Mouse (Mus musculus) monocyte, adult 59 days (primary cell): ENCODE data around the gene Cftr. TPM values are rescaled to one million over a fixed set of nuclear protein-coding genes. Genes with fewer than 3 reads are reported as not detected.

ENCODE experiments used
- total RNA-seq, 2 experiments: library from RNA; stranded (reverse); gene quantifications; one replicate each; pipeline ENCODE4 v1.2.4; 2023

Gene Cftr
- total RNA-seq = not detected

GRCm38 (mm10) chr6:18170311-18170922 is at the start of gene Cftr:
TSS of gene Cftr (plus strand) at chr6:18170687.

Other genes starting within 250 kb of the Cftr start
- gene Wnt2, start 140.1 kb upstream of the Cftr start, total RNA-seq = under 1 TPM; 0.30 to 0.50 TPM
- not detected for gene Asz1, start 61.6 kb upstream of the Cftr start, total RNA-seq